Mouse (Mus musculus): ENCODE measurements at regions not wholly inside any gene's neighbourhood (a gene's known extent, or its start where the extent isn't known, plus 50 kb on each side); places are given as distances from the start of the nearest gene placed in this dataset.

- no peaks in the 10 kb centered on the region for H3K27me3 ChIP-seq (ENCODE audit: control insufficient read depth, insufficient read depth, low read length)
- no peak overlapping the region for H3K9ac ChIP-seq (ENCODE audit: low read depth, low read length, severe bottlenecking)
- WGBS: 72% methylated on average over 10 of the region's 10 CpGs
- DNase-seq (ENCODE audit: low spot score) (no peak), ATAC-seq (ENCODE audit: low FRiP score, low read depth) (no peak)
- H3K36me3 ChIP-seq (ENCODE audit: control insufficient read depth, insufficient read depth, low read length): no peaks in the 10 kb centered on the region
- no peak overlapping the region for H3K4me2 ChIP-seq (replicated peaks; ENCODE audit: low read depth, low read length, severe bottlenecking)
- H3K27ac ChIP-seq (replicated peaks; ENCODE audit: low read depth, low read length): no peak overlapping the region
- H3K9me3 ChIP-seq (ENCODE audit: control insufficient read depth, low read length): no peaks in the 10 kb centered on the region
- no peak overlapping the region for H3K4me3 ChIP-seq (replicated peaks; ENCODE audit: low read length)
- no peak for TF ChIP-seq POLR2A (IDR thresholded peaks at IDR 0.05; ENCODE audit: borderline replicate concordance, extremely low read depth, insufficient read depth, insufficient read length)
- peaks cover 13% of the 10 kb centered on the region for H3K4me1 ChIP-seq (ENCODE audit: control insufficient read depth, insufficient read depth, low read length)
Observed at GRCm38 (mm10) chr9:47321106-47321789, 208.7 kb upstream of the Cadm1 start.

GRCm38 (mm10) chr9:47322293-47322692 lies 207.7 kb upstream of the Cadm1 start:
- Histone ChIP-seq H3K9ac (ENCODE audit: low read depth, low read length, severe bottlenecking) (no peak overlapping the region), H3K36me3 (ENCODE audit: control insufficient read depth, insufficient read depth, low read length) (no peaks in the 10 kb centered on the region), H3K9me3 (ENCODE audit: control insufficient read depth, low read length) (no peaks in the 10 kb centered on the region), H3K4me3 (replicated peaks; ENCODE audit: low read length) (no peak overlapping the region), H3K27me3 (ENCODE audit: control insufficient read depth, insufficient read depth, low read length) (no peaks in the 10 kb centered on the region), H3K4me1 (ENCODE audit: control insufficient read depth, insufficient read depth, low read length) (peaks cover 13% of the 10 kb centered on the region), H3K27ac (replicated peaks; ENCODE audit: low read depth, low read length) (no peak overlapping the region), H3K4me2 (replicated peaks; ENCODE audit: low read depth, low read length, severe bottlenecking) (no peak overlapping the region)
- TF ChIP-seq POLR2A (IDR thresholded peaks at IDR 0.05; ENCODE audit: borderline replicate concordance, extremely low read depth, insufficient read depth, insufficient read length): no peak
- WGBS: 62% methylated on average over 5 of the region's 5 CpGs
- ATAC-seq (ENCODE audit: low FRiP score, low read depth) (no peak), DNase-seq (ENCODE audit: low spot score) (no peak)

GRCm38 (mm10) chr9:47323051-47323450 lies 206.9 kb upstream of the Cadm1 start:
- Histone ChIP-seq H3K9ac (ENCODE audit: low read depth, low read length, severe bottlenecking) (no peak overlapping the region), H3K36me3 (ENCODE audit: control insufficient read depth, insufficient read depth, low read length) (no peaks in the 10 kb centered on the region), H3K4me3 (replicated peaks; ENCODE audit: low read length) (no peak overlapping the region), H3K9me3 (ENCODE audit: control insufficient read depth, low read length) (no peaks in the 10 kb centered on the region), H3K4me2 (replicated peaks; ENCODE audit: low read depth, low read length, severe bottlenecking) (no peak overlapping the region), H3K27ac (replicated peaks; ENCODE audit: low read depth, low read length) (no peak overlapping the region), H3K4me1 (ENCODE audit: control insufficient read depth, insufficient read depth, low read length) (peaks cover 13% of the 10 kb centered on the region), H3K27me3 (ENCODE audit: control insufficient read depth, insufficient read depth, low read length) (no peaks in the 10 kb centered on the region)
- DNase-seq (ENCODE audit: low spot score) (peak; percentile 42), ATAC-seq (ENCODE audit: low FRiP score, low read depth) (no peak)
- WGBS: 19% methylated on average over 5 of the region's 5 CpGs
- no peak for TF ChIP-seq POLR2A (IDR thresholded peaks at IDR 0.05; ENCODE audit: borderline replicate concordance, extremely low read depth, insufficient read depth, insufficient read length)

GRCm38 (mm10) chr9:47327575-47327974 lies 202.4 kb upstream of the Cadm1 start:
- WGBS: 95% methylated on average over 2 of the region's 2 CpGs

GRCm38 (mm10) chr9:47332929-47333328 lies 197.0 kb upstream of the Cadm1 start:
- DNase-seq (ENCODE audit: low spot score) (no peak), ATAC-seq (ENCODE audit: low FRiP score, low read depth) (no peak)
- H3K27me3 ChIP-seq (ENCODE audit: control insufficient read depth, insufficient read depth, low read length): no peaks in the 10 kb centered on the region
- H3K4me1 ChIP-seq (ENCODE audit: control insufficient read depth, insufficient read depth, low read length): peaks cover 6% of the 10 kb centered on the region; the same call in 1 of the 2 replicates
- TF ChIP-seq POLR2A (IDR thresholded peaks at IDR 0.05; ENCODE audit: borderline replicate concordance, extremely low read depth, insufficient read depth, insufficient read length): no peak
- no peak overlapping the region for H3K4me2 ChIP-seq (replicated peaks; ENCODE audit: low read depth, low read length, severe bottlenecking)
- no peak overlapping the region for H3K9ac ChIP-seq (ENCODE audit: low read depth, low read length, severe bottlenecking)
- WGBS: 65% methylated on average over 4 of the region's 4 CpGs
- no peaks in the 10 kb centered on the region for H3K9me3 ChIP-seq (ENCODE audit: control insufficient read depth, low read length)
- H3K4me3 ChIP-seq (replicated peaks; ENCODE audit: low read length): no peak overlapping the region
- no peak overlapping the region for H3K27ac ChIP-seq (replicated peaks; ENCODE audit: low read depth, low read length)
- H3K36me3 ChIP-seq (ENCODE audit: control insufficient read depth, insufficient read depth, low read length): no peaks in the 10 kb centered on the region

More at GRCm38 (mm10) chr9:47327575-47327974, 202.4 kb upstream of the Cadm1 start:
- Histone ChIP-seq H3K9ac (ENCODE audit: low read depth, low read length, severe bottlenecking) (no peak overlapping the region), H3K36me3 (ENCODE audit: control insufficient read depth, insufficient read depth, low read length) (no peaks in the 10 kb centered on the region), H3K4me1 (ENCODE audit: control insufficient read depth, insufficient read depth, low read length) (peaks cover 9% of the 10 kb centered on the region), H3K27me3 (ENCODE audit: control insufficient read depth, insufficient read depth, low read length) (no peaks in the 10 kb centered on the region), H3K27ac (replicated peaks; ENCODE audit: low read depth, low read length) (no peak overlapping the region), H3K4me2 (replicated peaks; ENCODE audit: low read depth, low read length, severe bottlenecking) (no peak overlapping the region), H3K4me3 (replicated peaks; ENCODE audit: low read length) (no peak overlapping the region), H3K9me3 (ENCODE audit: control insufficient read depth, low read length) (no peaks in the 10 kb centered on the region)
- DNase-seq (ENCODE audit: low spot score) (no peak), ATAC-seq (ENCODE audit: low FRiP score, low read depth) (peak; percentile 47; the same call in 1 of the 2 replicates)
- TF ChIP-seq POLR2A (IDR thresholded peaks at IDR 0.05; ENCODE audit: borderline replicate concordance, extremely low read depth, insufficient read depth, insufficient read length): no peak
